Mouse (Mus musculus): Measurements from ENCODE around the gene 2310022A10Rik.

GRCm38 (mm10) chr7:27577589-27577988 is 24.6 kb downstream of the 2310022A10Rik start:
- TF ChIP-seq CTCF (IDR thresholded peaks at IDR 0.05) (no peak), POLR2A (IDR thresholded peaks at IDR 0.05; ENCODE audit: insufficient read depth, low read depth, low read length) (no peak), EP300 (IDR thresholded peaks at IDR 0.05; ENCODE audit: insufficient read depth, low read depth, low read length) (no peak)

Data from heart, adult 2 months (tissue).